Mouse (Mus musculus): ENCODE data around the gene Frrs1l.

- peak; percentile 55 for TF ChIP-seq POLR2A (IDR thresholded peaks at IDR 0.05; ENCODE audit: control insufficient read depth, low read depth, low read length)
- TF ChIP-seq CTCF (IDR thresholded peaks at IDR 0.05; ENCODE audit: control insufficient read depth, insufficient read depth, insufficient replicate concordance, low read depth, low read length): no peak
Observed at GRCm38 (mm10) chr4:56946641-56947640, 43.2 kb downstream of the Frrs1l start, which contains the start of gene Tmem245.
